Mouse (Mus musculus): ENCODE results near the gene Olfm3. TPM values are rescaled to one million over a fixed set of nuclear protein-coding genes. Genes with fewer than 3 reads are reported as not detected.

The Olfm3 gene
- under 1 TPM in 1 of 2 experiments, not detected in 1; 0.11 TPM for total RNA-seq (2021)
- long read RNA-seq, experiment 1 = 0 reads
- long read RNA-seq, experiment 2 = 0 reads

DNA sequence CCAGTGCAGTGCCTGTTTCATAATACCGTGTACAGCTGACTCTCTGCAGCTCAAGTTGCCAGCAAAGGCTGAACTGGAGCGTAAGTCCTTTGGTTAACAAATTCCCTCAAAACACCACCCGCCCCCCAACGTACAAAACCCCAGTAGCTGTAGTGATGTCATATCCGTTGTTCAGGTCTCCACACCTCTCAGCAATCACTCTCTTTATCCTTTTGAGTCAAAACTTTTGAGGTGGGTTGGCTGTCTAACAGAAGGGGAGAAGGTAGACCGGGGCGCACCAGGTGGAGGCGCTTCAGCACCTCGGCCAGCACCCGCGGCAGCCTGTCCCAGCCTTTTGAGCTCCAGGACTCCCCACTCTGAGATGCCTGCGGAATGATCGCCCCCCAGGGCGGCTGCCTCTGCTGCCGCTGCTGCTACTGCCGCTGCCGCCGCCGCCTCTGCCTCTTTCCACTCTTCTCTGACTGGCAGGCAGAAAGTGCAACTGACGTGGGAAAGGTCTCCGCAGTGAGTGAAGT lies at the start of gene Olfm3:
TSS of gene Olfm3 (plus strand) at position 155 of the 515 bp plus-strand sequence.
- DNase-seq = peak; percentile 22

DNA sequence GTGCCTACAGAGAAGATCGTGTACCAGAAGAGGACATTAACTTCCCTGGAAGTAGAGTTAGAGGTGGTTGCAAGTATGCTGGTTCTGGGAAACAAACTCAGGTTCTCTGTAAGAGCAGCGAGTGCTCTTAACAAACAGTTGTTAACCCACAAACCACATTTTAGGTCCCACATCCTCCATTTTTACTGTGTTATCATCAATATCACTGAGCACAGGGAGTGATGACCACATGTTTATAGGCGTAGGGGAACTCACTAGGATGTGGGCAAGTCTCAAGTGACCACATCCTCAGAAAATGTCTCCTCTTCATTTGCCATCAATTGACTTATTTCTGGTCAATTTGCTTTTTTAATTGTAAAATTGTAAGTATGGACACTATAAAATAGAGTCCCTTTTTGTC lies 14.1 kb upstream of the Olfm3 start:
- DNase-seq = no peak

DNA sequence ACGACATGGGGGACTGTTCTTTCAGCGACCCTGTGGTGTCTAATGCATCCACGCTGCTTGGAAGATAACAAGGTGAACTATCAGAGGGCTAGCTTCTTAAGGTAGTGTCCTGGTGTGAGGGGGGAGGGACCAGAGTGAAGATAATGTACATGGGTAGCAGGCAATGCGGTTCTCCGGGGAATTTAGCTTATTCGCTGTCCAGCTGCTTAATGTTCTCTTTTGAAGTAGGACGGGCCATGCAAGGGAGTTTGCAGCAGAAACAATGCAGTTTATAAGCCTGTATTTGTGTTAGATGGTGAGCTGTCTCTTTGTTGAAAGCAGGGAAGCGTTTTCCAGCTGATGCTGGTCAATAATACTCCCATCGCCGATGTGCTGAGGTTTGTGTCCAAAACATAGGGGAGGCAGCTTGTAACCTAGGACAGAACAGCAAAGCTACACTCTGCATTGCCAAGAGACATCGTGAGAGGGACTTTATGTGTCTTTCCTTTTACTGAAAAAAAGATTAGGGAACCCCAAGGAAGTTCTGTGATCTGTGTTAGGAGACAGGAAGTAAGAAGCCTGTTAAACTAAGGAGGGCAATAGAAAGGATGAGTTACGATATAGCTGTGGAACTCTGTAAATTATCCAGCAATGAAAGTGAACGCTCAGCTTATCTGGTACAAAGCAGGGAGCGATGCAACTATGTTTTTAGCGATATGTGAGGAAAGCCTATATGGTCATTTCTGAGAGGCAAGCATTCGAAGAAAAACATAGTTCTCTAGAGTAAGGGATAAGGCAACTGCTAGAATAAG lies 950 bp downstream of the Olfm3 start:
- DNase-seq = no peak

DNA sequence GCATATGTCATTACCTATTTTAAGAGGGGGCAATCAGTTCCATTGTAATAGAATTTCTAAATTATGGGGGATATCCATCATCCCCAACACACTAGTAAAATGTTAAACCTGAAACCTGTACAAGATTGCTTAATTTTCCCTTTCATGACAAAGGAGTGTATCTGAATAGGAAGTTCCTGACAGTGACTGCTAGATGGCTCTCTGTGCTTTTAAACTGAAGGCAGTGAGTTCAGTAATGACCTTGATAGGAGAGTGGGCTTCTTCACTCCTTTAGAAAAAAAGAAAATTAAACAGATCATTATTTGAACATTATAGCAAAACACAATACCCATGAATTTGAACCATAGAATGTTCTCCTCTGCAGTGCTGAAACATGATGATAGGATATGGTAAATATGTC lies 3.7 kb downstream of the Olfm3 start:
- no peak for DNase-seq

DNA sequence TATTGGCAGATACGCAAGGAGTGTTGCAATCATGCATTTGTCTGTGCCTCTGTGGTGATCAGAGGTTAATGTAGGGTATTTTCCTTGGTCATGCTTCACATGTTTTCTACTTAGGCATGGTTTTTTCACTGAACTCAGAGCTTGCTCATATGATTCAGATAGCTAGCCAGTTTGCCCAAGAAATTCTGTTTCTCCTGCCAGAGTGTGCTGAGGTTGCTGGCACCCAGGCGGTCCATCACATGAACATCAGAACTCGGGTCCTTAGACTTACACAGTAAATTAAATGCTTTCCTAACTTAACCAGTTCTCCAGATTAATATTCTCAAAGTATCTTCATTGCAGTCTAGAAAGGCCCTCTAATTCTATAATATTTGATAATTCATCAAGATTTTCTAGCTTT lies 5.0 kb downstream of the Olfm3 start:
- DNase-seq = no peak

DNA sequence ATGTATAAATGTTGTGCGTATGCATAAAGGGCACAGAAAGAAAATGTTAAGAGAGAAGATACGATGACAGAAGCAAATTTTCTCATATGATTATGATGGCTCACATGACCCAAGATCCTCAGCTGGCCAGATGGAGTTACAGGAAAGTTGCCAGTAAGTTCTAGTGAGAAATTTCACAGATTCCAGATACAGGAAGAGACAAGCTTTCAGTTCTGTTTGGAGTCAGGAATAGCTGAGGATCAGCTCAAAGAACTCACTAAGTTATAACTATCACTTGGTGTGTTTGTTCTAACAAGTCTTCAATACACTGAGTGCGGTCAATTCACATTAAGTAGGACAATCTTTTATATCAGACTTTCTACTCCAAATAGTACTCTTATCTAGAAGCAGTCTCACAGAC lies 16.2 kb downstream of the Olfm3 start:
- DNase-seq = no peak

DNA sequence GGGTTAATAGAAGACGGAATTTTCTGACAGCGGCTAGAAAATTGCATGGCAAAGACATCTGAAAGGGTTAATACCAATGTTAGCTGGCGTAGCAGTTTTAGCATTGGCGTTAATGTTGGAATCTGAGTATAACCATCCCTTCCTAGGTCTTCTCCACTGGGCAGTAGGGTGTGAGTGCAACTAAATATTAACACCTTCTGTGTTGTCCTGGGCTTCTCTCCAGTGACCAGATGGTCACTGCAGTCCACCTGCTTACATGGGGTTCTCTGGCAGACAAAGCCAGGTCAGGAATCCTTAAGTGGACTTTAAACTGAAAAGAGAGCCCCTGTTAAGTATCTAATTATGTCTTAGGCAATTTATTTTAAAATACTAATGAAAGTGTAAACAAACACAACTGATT lies 25.7 kb downstream of the Olfm3 start:
- DNase-seq = no peak

DNA sequence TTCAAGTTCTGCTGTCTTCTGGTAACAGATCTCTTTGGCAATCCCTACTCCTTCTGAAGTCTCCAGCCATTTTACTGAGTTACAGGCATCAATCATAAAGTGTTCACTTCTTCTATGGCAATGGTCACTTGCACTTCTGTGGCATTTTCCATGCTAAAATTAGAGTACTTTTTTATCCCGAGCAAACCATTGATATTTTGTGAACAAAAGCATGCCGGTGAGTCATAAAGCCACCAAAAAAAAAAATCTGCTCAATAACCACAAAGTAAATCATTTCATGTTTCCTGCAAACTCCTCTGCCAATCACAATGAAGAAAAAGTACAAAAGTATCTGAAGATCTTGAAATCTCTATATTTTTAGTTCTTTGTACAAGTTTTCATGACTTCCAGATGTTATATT lies 26.5 kb downstream of the Olfm3 start:
- DNase-seq = no peak

DNA sequence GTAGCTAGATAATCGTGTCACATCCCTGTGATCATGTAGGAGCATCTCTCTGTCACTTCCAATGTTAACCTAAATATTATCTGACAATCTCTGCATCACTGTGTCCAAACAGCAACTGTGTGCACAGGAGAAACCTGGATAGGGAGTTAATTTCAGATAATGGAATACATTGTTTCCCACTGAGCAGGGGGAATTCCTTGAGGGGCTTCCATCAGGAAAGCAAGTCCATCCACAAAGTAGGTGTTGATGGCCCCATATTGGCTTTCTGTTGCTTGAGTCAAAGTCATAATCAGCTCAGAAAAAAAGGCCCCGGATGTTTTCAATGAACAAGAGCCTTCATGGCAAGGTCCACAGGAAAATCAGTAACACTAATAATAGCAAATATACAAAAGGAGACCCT lies 26.9 kb downstream of the Olfm3 start:
- DNase-seq = no peak

DNA sequence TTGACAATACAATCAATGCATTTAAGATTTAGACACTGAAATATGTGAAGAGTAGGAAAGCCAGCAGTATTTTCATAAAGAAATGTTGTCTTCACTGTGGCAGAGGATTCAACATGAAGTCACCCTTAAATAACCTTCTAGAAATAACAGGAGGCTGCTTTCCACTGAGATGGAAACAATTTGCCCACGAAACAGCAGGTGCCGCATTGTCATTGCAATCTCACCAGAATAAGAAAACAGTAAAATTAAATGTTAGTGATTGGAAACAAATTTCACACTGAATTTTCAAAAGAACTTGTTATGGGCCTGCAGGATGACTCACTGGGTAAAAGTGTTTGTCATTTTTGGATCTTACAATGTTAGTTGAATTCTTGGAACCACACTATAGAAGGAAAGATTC lies 29.0 kb downstream of the Olfm3 start:
- DNase-seq = no peak

DNA sequence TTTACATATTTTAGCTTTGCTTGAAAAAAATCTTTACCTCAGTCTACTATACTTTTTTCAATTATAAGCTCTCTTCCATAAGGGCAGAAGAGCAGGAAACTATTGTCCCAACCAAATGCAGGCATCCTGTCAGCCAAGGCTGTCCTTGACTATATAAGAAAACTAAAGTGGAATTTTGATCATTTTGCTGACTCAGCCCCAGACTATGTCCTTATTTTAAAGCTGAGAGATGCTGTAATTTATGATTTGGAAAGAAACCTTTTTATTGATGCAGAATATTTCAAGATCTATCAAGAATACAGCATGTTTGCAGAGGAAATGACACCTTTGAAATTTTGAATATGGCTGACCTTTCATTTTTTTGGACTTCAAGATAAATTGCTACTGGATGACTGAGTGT lies 51.0 kb downstream of the Olfm3 start:
- no peak for DNase-seq

DNA sequence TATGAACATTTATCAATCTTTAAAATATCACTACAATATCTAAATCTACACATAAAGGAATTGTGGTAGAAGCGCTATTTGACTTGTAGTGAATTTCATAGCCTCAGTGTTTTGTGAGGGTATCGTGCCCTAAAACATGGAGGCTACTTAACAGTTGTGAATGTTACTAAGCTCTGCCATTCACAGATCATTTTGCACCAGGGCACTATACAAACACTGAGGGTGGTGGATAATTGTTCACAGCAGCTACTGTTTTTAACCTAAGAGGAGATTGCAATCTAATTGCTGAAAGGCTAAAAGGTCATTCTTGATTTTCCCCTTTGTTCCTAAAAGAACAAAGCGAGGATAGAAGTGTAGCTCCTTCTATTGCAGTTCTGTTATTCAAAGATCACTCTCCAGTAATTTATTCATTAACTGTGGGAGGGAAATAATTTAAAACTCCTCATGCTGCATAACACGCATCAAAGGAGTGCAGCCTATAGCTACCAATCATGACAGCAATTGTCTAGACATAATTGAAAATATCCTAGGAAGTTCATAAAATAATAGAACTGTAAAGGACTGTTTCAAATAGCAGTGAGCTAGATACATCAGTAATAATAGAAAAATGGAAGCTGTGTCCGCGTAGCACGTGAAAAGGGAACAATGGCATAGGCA lies 55.6 kb downstream of the Olfm3 start:
- no peak for DNase-seq

DNA sequence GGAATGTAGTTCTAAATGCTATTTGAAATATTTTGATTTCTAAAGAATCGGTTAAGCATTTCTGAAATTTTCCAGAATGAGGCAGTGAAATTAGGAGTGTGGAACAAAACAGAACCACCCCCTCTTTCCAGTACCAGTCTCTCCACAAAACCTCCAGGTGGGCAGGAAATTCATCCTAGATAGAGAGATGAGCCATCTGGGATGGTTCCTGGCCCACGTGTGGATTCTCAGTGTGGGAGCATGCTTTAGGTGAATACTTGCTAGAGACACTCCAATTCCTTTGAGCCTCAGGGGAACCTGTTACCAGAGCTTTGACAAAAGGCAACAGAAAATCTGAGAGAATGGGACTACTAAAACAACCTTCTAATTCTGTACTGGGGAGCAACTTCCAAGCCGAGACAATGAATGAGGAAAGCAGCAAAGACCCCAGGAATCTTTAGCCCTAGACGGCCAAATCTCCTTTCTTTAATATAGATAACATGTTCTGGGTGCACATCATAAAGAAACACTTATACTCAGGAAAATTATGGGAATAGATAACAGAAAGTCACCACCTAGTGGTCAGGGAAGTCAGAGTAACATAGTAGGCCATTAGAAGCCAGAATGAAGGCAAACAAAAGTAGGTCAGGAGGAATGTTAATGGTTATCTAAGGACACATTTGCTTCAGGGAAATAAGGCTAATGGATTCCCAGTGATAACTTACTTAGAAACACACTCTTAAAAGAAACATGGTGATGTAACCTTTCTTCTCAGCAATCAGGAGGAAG lies 58.6 kb downstream of the Olfm3 start:
- DNase-seq = no peak

DNA sequence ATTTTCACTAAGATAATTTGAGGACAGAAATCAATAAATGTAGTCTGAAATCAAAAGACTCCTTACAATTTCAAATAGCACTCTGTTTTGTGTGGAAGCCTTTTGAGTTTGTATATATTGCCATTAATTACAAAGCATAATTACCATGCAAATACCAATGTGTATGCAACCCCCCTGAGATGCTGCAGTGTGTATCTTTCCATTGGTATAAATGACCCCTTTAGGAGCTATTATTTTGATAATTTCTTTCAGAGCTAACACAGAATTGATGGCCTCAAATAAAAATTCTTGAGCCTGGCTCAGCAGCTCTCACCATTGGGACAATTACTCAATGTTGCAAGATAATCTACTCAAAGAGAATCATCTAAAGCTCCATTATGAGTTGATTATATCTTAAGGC lies 67.3 kb downstream of the Olfm3 start:
- DNase-seq = no peak

DNA sequence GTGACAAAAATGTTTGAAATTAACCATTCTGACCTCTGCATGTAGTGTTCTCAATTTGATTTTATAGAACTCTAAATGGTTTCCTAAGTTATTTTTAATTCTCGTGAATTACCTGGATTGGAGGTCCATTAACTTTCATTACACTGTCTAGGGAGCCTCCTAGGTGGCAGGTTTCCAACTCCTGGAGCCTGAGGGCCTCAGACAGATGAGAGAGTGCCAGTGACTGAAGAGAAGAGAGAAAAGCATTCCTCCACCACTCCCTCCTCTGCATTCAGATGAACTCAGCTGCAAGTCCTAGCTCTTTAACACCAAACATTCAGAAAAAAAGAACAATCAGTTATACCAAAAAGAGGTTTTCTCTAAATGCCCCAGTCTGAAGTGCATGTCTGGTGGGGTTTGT lies 68.6 kb downstream of the Olfm3 start:
- no peak for DNase-seq

DNA sequence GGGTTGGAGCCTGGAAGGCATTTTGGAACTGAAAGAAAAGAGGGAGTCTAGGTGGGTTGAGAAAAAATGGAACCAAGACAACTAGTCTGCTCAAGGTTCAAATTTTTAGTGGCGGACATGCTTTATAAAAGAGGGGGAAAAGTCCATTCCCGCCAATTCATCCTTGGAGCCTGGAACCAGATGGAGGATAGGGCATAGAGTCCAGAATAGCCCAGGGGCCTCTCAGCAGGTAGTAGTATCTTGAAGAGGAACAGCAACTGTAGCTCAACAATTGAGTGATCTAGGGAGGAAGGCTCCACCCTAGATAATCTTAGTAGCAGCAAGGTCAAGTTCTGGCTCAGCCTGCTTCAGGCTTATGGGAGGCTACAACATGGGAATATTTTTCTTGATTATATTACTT lies 87.0 kb downstream of the Olfm3 start:
- DNase-seq = no peak

DNA sequence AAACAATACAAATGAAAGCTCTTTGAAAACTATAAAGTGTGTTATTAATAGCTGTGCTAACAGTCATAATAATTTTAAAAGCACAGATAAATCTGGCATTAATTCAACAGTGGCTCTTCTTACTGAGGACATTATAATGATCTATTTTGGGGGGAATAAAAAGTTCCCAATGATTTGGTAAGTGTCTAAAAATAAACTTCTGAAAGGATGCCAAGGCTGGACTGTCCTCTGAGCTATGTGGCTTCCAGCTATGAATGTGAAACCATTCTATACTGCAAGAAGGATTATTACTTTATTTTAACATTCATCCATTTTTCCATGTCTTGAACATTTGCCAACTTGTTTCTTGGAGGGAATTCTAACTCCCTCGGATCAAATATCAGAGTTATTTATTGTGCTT lies 92.1 kb downstream of the Olfm3 start:
- DNase-seq = no peak

DNA sequence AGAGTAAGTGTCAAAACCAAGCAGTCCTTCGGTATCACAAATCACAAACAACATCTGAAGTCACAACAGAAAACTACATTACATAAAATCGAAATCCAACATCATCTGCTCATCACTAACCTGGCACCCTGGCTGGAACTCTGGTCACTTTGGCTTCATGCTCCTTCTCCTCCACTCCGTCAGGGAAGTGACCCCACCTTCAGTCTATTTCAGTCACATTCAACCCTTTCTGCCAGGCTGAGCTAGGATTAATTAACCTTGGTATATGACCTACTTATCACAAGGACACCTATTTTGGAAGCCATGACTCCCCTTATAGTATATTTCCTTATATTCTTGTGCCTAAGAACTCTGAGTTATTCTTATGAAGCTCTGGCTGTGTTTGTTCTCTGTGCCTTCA lies 123.7 kb downstream of the Olfm3 start:
- DNase-seq = no peak

DNA sequence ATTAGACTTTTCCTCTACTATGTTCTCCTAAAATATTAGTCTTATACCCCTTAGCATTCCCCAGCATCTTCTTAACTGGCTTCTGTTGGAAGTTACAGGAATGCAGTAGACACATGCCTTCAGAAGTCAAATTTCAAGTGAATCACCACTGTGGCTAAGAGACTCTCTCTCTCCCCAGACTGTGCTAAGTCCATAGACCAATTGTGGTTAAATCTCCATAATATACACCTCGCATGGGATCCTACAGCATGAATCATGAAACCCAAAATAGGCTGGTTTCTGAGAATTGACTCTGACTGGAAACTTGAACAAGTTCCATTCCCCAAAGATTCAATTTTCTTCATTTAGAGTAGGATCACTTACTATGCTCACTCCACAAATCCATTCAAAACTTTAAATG lies 124.2 kb downstream of the Olfm3 start:
- no peak for DNase-seq

DNA sequence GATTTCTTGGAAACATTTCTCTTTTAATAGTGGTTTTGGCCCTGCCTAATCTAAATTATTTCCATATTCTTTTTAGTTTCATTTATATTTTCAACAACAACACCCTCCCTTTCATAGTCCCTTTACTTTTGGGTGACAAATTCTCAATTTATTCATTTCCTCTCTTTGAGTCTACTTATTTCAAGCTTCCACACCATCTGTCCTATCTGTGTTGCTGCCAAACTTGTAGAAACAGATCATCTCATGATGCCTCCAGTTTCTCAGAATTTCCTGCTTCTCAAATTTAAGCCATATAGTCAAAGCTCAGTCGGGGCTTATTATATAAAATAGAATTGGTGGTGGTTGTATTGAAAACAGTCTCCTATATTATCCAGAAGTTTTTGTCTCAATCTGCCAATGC lies 124.7 kb downstream of the Olfm3 start:
- no peak for DNase-seq

DNA sequence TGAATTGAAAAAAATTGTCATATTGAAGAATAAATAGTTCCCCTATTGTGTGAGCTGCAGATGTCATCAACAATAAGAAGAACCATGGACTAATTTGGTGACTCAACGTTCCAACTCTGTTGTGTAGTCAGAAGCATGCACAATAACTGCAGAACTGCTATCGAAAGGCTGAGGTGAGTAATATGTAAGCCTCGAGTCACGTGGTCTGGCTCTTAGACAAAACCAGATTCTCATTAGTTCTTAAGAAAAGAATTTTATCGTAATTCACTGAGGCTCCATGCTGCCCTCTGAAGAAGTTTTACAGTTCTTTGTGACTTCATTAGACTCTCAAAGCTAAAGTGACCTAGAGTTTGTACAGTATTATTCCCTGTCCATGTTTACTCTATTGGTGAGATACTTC lies 145.2 kb downstream of the Olfm3 start:
- no peak for DNase-seq

DNA sequence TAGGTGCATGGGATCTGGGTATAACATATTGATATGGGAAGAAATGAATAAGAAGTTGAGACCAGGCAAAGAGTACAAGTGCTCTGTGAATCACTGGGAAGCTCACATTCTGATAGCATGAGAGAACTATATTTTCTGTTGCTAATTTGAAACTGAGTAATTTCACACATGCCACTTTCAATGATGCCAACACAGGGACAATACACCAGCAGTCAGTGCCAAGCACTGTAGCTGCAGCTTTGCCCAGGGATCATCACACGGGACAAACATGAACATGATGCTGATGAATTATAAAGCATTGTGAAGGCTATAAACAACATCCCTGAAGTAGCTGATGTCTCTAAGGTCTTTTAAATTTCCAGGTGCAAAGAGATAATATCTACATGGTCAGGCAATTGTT lies 161.0 kb downstream of the Olfm3 start:
- no peak for DNase-seq
